In genomic region chr5:4486391-4487132, GRCm38 (mm10) we compare ENCODE assay signal across 12 mouse cellular contexts.
A peak's percentile ranks its signal among the peaks of the same experiment; 100 is the strongest.
DNase-seq lines count a peak whose midpoint lies in the region; ATAC-seq lines count a peak whose summit lies in the region.
"Had no signal": no experiment of that assay in that cellular context is flagged by ENCODE, and none has a peak within 500 bp of the region (broad histone marks: within the 10 kb centered on the region; RNA-seq: fewer than 3 reads in every experiment).

No protein-coding gene starts in this region.

- no peaks in the 10 kb centered on the region for H3K36me3 ChIP-seq in kidney, embryonic 14.5 days (ENCODE audit: control insufficient read depth, insufficient read depth, low read length)
- no peaks in the 10 kb centered on the region for H3K36me3 ChIP-seq in embryonic facial prominence, embryonic 14.5 days (ENCODE audit: control insufficient read depth, insufficient read depth, low read length)
- no peaks in the 10 kb centered on the region for H3K36me3 ChIP-seq in hindbrain, embryonic 12.5 days
- no peaks in the 10 kb centered on the region for H3K36me3 ChIP-seq in midbrain, embryonic 12.5 days

- WGBS in kidney, embryonic 14.5 days = 94% methylated on average over 4 of the region's 4 CpGs
- WGBS in embryonic facial prominence, embryonic 14.5 days = 77% methylated on average over 4 of the region's 4 CpGs
- 85% methylated on average over 4 of the region's 4 CpGs for WGBS in hindbrain, embryonic 12.5 days
- 86% methylated on average over 4 of the region's 4 CpGs for WGBS in midbrain, embryonic 12.5 days

- no peaks in the 10 kb centered on the region for H3K4me1 ChIP-seq in kidney, embryonic 14.5 days (ENCODE audit: control insufficient read depth, insufficient read depth, low read length)
- H3K4me1 ChIP-seq in embryonic facial prominence, embryonic 14.5 days (ENCODE audit: control insufficient read depth, insufficient read depth, low read length) = peaks cover 31% of the 10 kb centered on the region; the same call in 1 of the 2 replicates
- H3K4me1 ChIP-seq in hindbrain, embryonic 12.5 days = peaks cover 26% of the 10 kb centered on the region
- H3K4me1 ChIP-seq in midbrain, embryonic 12.5 days = peaks cover 24% of the 10 kb centered on the region

- no peaks in the 10 kb centered on the region for H3K9me3 ChIP-seq in kidney, embryonic 14.5 days (ENCODE audit: control insufficient read depth, low read length)
- H3K9me3 ChIP-seq in embryonic facial prominence, embryonic 14.5 days (ENCODE audit: control insufficient read depth, low read length) = no peaks in the 10 kb centered on the region
- H3K9me3 ChIP-seq in hindbrain, embryonic 12.5 days (replicated peaks) = no peaks in the 10 kb centered on the region
- H3K9me3 ChIP-seq in midbrain, embryonic 12.5 days = no peaks in the 10 kb centered on the region

- ATAC-seq in kidney, embryonic 14.5 days (ENCODE audit: low FRiP score, low TSS enrichment) = 0 out of 2 replicates have a peak, but pooled peaks have one; percentile 32
- ATAC-seq in embryonic facial prominence, embryonic 14.5 days (ENCODE audit: low read depth) = peak; percentile 54
- peak; percentile 68 for ATAC-seq in hindbrain, embryonic 12.5 days (ENCODE audit: low FRiP score)
- peak; percentile 39; the same call in 1 of the 2 replicates for ATAC-seq in midbrain, embryonic 12.5 days (ENCODE audit: low FRiP score, low read depth)
- ATAC-seq: CD4-positive, CD25-positive, alpha-beta regulatory T cell, adult 4 months had no signal

- H3K4me3 ChIP-seq in kidney, embryonic 14.5 days (ENCODE audit: low read length) = no peak overlapping the region
- H3K4me3 ChIP-seq in embryonic facial prominence, embryonic 14.5 days (ENCODE audit: low read depth, low read length) = no peak overlapping the region
- H3K4me3 ChIP-seq in hindbrain, embryonic 12.5 days = no peak overlapping the region
- H3K4me3 ChIP-seq in midbrain, embryonic 12.5 days = no peak overlapping the region

- no peak overlapping the region for H3K4me2 ChIP-seq in kidney, embryonic 14.5 days (replicated peaks; ENCODE audit: low read depth, low read length)
- no peak overlapping the region for H3K4me2 ChIP-seq in embryonic facial prominence, embryonic 14.5 days (ENCODE audit: low read depth, low read length)
- 0 out of 2 replicates have a peak overlapping the region, but pooled peaks have one; percentile 8 for H3K4me2 ChIP-seq in hindbrain, embryonic 12.5 days (replicated peaks)
- H3K4me2 ChIP-seq in midbrain, embryonic 12.5 days (replicated peaks) = no peak overlapping the region

- no peaks in the 10 kb centered on the region for H3K27me3 ChIP-seq in kidney, embryonic 14.5 days (ENCODE audit: control insufficient read depth, insufficient read depth, low read length)
- no peaks in the 10 kb centered on the region for H3K27me3 ChIP-seq in embryonic facial prominence, embryonic 14.5 days (replicated peaks; ENCODE audit: control insufficient read depth, insufficient read depth, low read length)
- no peaks in the 10 kb centered on the region for H3K27me3 ChIP-seq in hindbrain, embryonic 12.5 days
- no peaks in the 10 kb centered on the region for H3K27me3 ChIP-seq in midbrain, embryonic 12.5 days
- H3K27me3 ChIP-seq: Patski had no signal

- no peak overlapping the region for H3K9ac ChIP-seq in kidney, embryonic 14.5 days (ENCODE audit: low read depth, low read length)
- H3K9ac ChIP-seq in embryonic facial prominence, embryonic 14.5 days (ENCODE audit: low read depth, low read length) = no peak overlapping the region
- H3K9ac ChIP-seq in hindbrain, embryonic 12.5 days = no peak overlapping the region
- H3K9ac ChIP-seq in midbrain, embryonic 12.5 days (replicated peaks) = no peak overlapping the region

- H3K27ac ChIP-seq in kidney, embryonic 14.5 days (ENCODE audit: low read depth, low read length) = no peak overlapping the region
- H3K27ac ChIP-seq in embryonic facial prominence, embryonic 14.5 days (replicated peaks; ENCODE audit: low read depth, low read length) = peak overlapping the region; percentile 62; the same call in 1 of the 2 replicates
- H3K27ac ChIP-seq in hindbrain, embryonic 12.5 days = peak overlapping the region; percentile 68
- peak overlapping the region; percentile 63 for H3K27ac ChIP-seq in midbrain, embryonic 12.5 days (replicated peaks)

- no peak for DNase-seq in kidney, adult 8-10 months
- no peak for DNase-seq in embryonic facial prominence, embryonic 14.5 days (ENCODE audit: low spot score)
- no peak for DNase-seq in ovary, postnatal 14 days (ENCODE audit: low spot score)
- no peak for DNase-seq in right cerebral cortex, adult 2 months (ENCODE audit: low spot score in 2 of 2)
- no peak for DNase-seq in layer of hippocampus, adult 11-12 months (ENCODE audit: low spot score)
- DNase-seq: adrenal gland, postnatal 36 days; kidney, adult 18-20 months had no signal
